Mouse (Mus musculus) hindbrain, embryonic 10.5 days (tissue): ENCODE results near the gene Dolpp1. TPM values are rescaled to one million over a fixed set of nuclear protein-coding genes. Genes with fewer than 3 reads are reported as not detected.

ENCODE experiments used
- DNase-seq: peaks from one replicate; pipeline ENCODE4 v3.0.0-alpha.2; 2017; ENCODE audit warnings: low spot score
- H3K27ac ChIP-seq: fragments of 300-500 bp; sonication (generic); 2 replicates; pipeline ENCODE4 v1.5.1; 2016; ENCODE audit warnings: mild to moderate bottlenecking, moderate library complexity
- H3K27me3 ChIP-seq: fragments of 300-500 bp; sonication (generic); 2 replicates; pipeline ENCODE4 v1.6.1; 2016; ENCODE audit warnings: mild to moderate bottlenecking; ENCODE audit not compliant: poor library complexity, insufficient read depth, severe bottlenecking
- H3K36me3 ChIP-seq: fragments of 300-500 bp; sonication (generic); 2 replicates; pipeline ENCODE4 v1.6.1; 2016; ENCODE audit warnings: mild to moderate bottlenecking, moderate library complexity
- H3K4me1 ChIP-seq: fragments of 300-500 bp; sonication (generic); replicated peaks from 2 replicates; pipeline ENCODE4 v1.6.1; 2016; ENCODE audit warnings: mild to moderate bottlenecking
- H3K4me3 ChIP-seq: fragments of 300-500 bp; sonication (generic); 2 replicates; pipeline ENCODE4 v1.5.1; 2016; ENCODE audit warnings: mild to moderate bottlenecking, moderate library complexity
- H3K9me3 ChIP-seq: fragments of 300-500 bp; sonication (generic); 2 replicates; pipeline ENCODE4 v1.6.1; 2016; ENCODE audit warnings: mild to moderate bottlenecking, moderate library complexity
- WGBS: fragments of 180-500 bp; shearing (Covaris S2); methylation state at CpG from one replicate; pipeline ENCODE4 v1.1.7; 2016; 5-methylcytosine and 5-hydroxymethylcytosine counted together
- polyA plus RNA-seq: library from polyadenylated mRNA; unstranded; fragments of >200 nt; fragmentation: Nextera tagmentation; extraction: Ambion mirVana; gene quantifications from 2 replicates; pipeline ENCODE4 v1.2.1, GENCODE M21; 2016

The Dolpp1 gene
- polyA plus RNA-seq, 1 experiment from 2014 or later, result 52.9 TPM

- H3K27ac ChIP-seq, result no peak overlapping the region
- WGBS, result 70% methylated on average over 10 of the region's 10 CpGs
Measured at GRCm38 (mm10) chr2:30360626-30361025, 31.4 kb upstream of the Dolpp1 start.

GRCm38 (mm10) chr2:30362865-30363264 is 29.2 kb upstream of the Dolpp1 start:
- WGBS, result 74% methylated on average over 5 of the region's 5 CpGs
- Histone ChIP-seq H3K27me3 (no peaks in the 10 kb centered on the region), H3K36me3 (peaks cover 18% of the 10 kb centered on the region), H3K9me3 (no peaks in the 10 kb centered on the region), H3K4me3 (no peak overlapping the region), H3K4me1 (peaks cover 46% of the 10 kb centered on the region), H3K27ac (no peak overlapping the region)
- no peak for DNase-seq

More at GRCm38 (mm10) chr2:30360626-30361025, 31.4 kb upstream of the Dolpp1 start:
- Histone ChIP-seq H3K4me1 (peaks cover 63% of the 10 kb centered on the region), H3K9me3 (no peaks in the 10 kb centered on the region), H3K4me3 (no peak overlapping the region), H3K27me3 (no peaks in the 10 kb centered on the region), H3K36me3 (no peaks in the 10 kb centered on the region)
- DNase-seq, result peak; percentile 12

DNA sequence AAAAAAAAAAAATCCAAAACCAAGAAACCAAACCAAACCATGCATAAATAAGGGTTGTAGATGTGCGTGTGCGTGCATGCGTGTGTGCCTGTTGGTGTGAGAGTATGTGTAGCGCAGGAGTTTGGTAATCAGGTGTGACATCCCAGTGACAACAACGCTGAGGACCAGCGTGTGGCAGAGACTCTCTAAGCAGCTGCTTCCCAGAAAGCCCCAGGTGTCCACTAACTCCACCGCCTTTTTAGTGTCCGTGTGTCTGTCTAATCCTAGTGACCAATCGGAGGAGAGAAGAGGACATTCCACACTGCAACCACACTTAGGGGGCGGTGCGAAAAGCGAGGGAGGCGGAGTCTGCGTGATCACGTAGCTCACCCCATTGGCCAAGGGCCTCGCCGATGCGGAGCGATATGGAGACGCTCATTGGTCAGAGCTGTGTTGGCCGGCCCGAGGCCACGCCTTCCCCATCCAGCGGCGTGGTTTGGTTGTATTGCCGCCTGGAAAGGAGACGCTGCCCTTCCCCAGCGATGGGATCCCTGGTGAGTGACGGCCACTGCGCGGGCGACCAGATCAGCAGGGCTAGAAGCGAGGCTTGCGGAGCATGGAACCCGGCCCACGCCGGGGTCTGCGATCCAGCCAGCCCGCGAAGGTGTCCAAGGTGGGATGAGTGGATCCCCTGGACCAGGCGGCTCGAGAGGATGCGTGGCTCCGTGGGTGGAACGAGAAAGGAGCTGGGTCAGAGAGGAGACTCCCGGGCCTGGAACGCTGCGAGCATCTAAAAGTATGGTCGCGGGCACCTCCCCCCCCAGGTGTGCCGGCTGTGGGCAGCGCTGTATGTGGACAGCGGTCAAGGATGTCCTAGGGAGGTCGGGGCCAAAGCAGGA is 28.0 kb upstream of the Dolpp1 start, which contains the start of gene Miga2:
Miga2 (plus strand) TSS at position 461 of the 878 bp plus-strand sequence.
- H3K27ac ChIP-seq, result peak within 1 kb of the TSS; percentile 88
- no peaks in the 10 kb centered on the region for H3K27me3 ChIP-seq
- H3K9me3 ChIP-seq, result no peaks in the 10 kb centered on the region
- H3K4me3 ChIP-seq, result peak within 1 kb of the TSS; percentile 79
- peaks cover 29% of the 10 kb centered on the region for H3K36me3 ChIP-seq
- peak; percentile 99 for DNase-seq
- peaks cover 35% of the 10 kb centered on the region for H3K4me1 ChIP-seq
- under 1% methylated on average over 54 of the region's 54 CpGs for WGBS

- H3K27me3 ChIP-seq, result no peaks in the 10 kb centered on the region
- H3K4me3 ChIP-seq, result peak overlapping the region; percentile 79
- WGBS, result 85% methylated on average over 2 of the region's 2 CpGs
- H3K9me3 ChIP-seq, result no peaks in the 10 kb centered on the region
- H3K36me3 ChIP-seq, result peaks cover 44% of the 10 kb centered on the region
- no peak for DNase-seq
- peak overlapping the region; percentile 88; the same call in 1 of the 2 replicates for H3K27ac ChIP-seq
- H3K4me1 ChIP-seq, result peaks cover 25% of the 10 kb centered on the region
Measured at GRCm38 (mm10) chr2:30365281-30366069, 26.6 kb upstream of the Dolpp1 start.

DNA sequence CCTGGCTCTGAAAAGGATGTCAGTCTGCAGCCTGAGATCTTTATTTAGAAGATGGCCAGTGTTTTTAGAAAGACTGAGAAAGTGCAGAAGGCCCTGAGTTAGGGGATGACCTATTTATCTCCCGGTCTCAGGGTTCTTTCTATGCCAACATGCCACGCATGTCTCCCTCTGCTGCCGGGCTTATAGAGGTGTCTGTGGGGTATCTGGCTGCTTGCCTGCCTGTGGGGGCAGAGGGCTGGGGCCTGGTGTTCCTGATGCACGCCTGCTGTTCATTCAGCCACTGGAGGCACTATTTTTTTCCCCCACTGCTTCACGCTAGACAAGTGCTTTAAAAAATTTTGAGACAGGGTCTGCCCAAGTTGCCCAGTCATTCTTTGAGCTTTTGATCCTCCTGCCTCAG is 25.9 kb upstream of the Dolpp1 start:
- Histone ChIP-seq H3K36me3 (peaks cover 51% of the 10 kb centered on the region), H3K9me3 (no peaks in the 10 kb centered on the region), H3K4me1 (peaks cover 18% of the 10 kb centered on the region), H3K27me3 (no peaks in the 10 kb centered on the region), H3K27ac (no peak overlapping the region), H3K4me3 (no peak overlapping the region; the same call in 1 of the 2 replicates)
- WGBS, result 85% methylated on average over 5 of the region's 5 CpGs
- no peak for DNase-seq

DNA sequence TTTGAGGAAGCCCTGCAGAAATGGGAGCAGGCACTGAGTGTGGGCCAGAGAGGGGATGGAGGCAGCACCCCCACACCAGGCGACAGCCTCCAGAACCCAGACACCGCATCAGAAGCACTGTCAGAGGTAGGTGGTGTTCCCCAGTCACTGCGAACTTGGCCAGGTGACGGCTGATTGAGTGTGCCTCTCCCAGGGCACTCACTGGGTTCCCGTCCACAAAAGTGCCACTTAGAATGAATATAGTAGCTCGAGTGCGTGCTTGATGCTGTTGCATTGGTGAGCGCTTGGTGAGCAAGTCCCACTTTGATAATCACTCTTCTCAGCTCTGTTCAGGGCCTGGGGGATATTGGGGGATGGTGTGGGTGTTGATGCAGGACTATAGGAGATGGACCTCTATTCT is 20.5 kb upstream of the Dolpp1 start:
- Histone ChIP-seq H3K4me3 (no peak overlapping the region), H3K27me3 (no peaks in the 10 kb centered on the region), H3K4me1 (no peaks in the 10 kb centered on the region), H3K36me3 (peaks cover 99% of the 10 kb centered on the region), H3K9me3 (no peaks in the 10 kb centered on the region), H3K27ac (no peak overlapping the region)
- 93% methylated on average over 8 of the region's 8 CpGs for WGBS
- no peak for DNase-seq

DNA sequence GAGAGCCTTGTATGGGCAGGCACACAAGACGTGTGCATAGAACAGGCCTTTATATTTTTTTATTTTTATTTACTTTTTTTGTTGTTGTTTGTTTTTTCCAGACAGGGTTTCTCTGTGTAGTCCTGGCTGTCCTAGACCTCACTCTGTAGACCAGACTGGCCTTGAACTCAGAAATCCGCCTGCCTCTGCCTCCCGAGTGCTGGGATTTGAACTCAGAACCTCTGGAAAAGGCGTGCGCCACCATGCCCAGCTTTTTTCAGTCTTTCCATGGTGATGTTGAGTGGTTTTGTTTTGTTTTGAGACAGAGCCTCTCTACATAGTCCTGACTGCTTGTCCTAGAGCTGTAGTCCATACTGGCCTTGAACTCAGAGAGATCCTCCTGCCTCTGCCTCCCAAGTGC is 19.3 kb upstream of the Dolpp1 start:
- no peak overlapping the region for H3K4me3 ChIP-seq
- peaks cover 99% of the 10 kb centered on the region for H3K36me3 ChIP-seq
- H3K4me1 ChIP-seq, result no peaks in the 10 kb centered on the region
- no peak overlapping the region for H3K27ac ChIP-seq
- 98% methylated on average over 5 of the region's 5 CpGs for WGBS
- no peaks in the 10 kb centered on the region for H3K9me3 ChIP-seq
- no peak for DNase-seq
- no peaks in the 10 kb centered on the region for H3K27me3 ChIP-seq

DNA sequence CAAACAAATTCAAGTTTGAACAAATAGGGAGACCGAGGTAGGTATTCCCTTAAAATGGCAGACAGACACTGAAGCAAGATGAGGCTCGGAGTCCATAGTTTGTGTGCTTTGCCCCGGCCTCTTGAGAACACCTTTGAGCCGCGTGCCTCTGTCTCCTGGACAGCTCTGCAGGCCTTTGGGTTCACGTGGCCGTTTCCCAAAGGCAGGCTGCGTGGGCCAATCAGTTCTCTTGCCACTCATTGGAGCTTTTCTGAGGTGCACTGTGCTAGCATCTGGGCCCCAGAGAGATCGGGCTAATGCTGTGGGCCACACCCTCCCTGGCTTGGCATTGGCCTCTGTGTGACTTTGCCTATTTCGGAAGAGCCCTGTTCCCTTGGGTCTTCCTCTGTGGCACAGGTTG is 16.2 kb upstream of the Dolpp1 start:
- Histone ChIP-seq H3K27me3 (no peaks in the 10 kb centered on the region), H3K36me3 (peaks cover 99% of the 10 kb centered on the region), H3K4me3 (no peak overlapping the region), H3K4me1 (no peaks in the 10 kb centered on the region), H3K27ac (no peak overlapping the region), H3K9me3 (no peaks in the 10 kb centered on the region)
- DNase-seq, result no peak
- WGBS, result 95% methylated on average over 10 of the region's 10 CpGs

DNA sequence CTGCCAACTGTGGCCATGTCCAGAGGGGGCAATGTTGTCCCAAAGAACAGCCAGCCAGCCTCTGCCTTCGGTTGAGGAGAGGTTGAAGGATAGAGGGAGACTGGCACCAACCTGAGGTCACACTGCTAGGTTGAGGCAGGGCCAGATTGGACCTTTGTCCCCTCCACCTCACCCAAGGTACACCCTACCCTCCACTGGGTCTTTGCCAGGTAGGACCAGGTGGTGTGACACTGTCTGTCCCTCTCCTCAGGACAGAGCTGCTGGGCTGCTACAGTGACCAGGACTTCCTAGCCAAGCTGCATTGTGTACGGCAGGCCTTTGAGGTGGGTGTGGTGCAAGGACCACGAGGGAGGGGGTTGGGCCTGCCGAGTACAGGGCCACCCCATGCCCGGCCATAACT is 14.3 kb upstream of the Dolpp1 start:
- Histone ChIP-seq H3K27me3 (no peaks in the 10 kb centered on the region), H3K9me3 (no peaks in the 10 kb centered on the region), H3K4me3 (no peak overlapping the region), H3K27ac (no peak overlapping the region), H3K4me1 (no peaks in the 10 kb centered on the region), H3K36me3 (peaks cover 99% of the 10 kb centered on the region)
- whole genome bisulfite sequencing, result 86% methylated on average over 5 of the region's 5 CpGs
- no peak for DNase-seq

GRCm38 (mm10) chr2:30379307-30379706 is 12.7 kb upstream of the Dolpp1 start:
- 89% methylated on average over 7 of the region's 7 CpGs for WGBS
- DNase-seq, result no peak
- Histone ChIP-seq H3K4me3 (no peak overlapping the region), H3K27ac (no peak overlapping the region; the same call in 1 of the 2 replicates), H3K27me3 (no peaks in the 10 kb centered on the region), H3K4me1 (no peaks in the 10 kb centered on the region), H3K36me3 (peaks cover 99% of the 10 kb centered on the region), H3K9me3 (no peaks in the 10 kb centered on the region)

DNA sequence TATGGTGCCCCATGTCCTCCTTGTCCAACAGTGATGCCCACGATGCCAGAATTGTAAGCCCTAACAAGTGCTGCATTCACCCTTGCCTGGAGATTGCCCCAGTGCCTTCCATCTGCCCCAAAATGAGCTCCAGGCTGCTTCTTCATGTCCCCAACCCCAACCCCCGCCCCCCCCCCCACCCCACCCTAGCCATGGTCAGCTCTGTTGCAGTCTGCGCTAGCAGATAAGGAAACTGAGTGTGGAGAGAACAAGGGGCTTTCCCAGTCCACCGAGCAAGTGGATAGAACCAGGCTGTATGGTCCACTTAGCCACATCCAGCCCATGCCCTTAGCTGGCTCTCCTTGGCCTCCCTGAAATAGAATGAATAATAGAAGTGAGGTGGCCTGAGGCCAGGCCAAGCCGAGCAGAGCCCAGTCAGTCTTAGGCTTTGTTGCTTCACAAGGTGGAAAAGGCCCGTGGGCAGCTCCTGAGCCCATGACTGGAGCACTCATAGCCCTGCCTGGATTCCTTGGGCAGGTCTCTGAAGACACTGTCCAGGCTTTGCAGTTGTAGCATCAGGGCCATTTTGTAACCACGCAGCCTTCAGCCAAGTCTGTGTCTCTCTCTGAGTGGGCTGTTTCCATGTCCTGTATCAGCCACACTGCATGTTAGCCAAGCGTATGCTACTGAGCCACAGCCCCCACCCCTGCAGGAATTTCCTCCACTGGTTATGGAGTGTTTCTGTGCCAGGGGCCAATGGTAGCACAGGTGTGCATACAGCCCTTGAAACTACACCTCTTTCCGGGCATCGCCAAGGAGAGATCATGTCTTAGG is 11.3 kb upstream of the Dolpp1 start:
- Histone ChIP-seq H3K9me3 (no peaks in the 10 kb centered on the region), H3K4me3 (no peak overlapping the region), H3K27me3 (no peaks in the 10 kb centered on the region), H3K36me3 (peaks cover 100% of the 10 kb centered on the region), H3K27ac (peak overlapping the region; percentile 23; the same call in 1 of the 2 replicates), H3K4me1 (no peaks in the 10 kb centered on the region)
- WGBS, result 85% methylated on average over 10 of the region's 10 CpGs
- DNase-seq, result no peak

DNA sequence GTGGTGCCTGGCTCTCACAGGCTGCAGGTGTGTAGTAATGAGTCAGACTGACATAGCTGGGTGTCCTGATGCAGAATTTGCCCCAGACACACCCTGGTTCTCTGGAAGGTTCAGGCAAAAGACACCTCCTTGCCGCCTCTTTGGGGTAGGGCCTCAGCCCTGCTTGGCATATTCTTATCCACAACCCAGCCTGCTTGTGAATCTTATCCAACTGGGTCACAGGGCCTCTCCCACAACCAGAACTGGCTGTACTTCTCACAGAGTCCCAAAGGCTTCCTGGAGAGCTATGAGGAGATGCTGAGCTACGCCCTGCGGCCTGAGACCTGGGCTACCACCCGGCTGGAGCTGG is 10.7 kb upstream of the Dolpp1 start:
- no peak overlapping the region for H3K4me3 ChIP-seq
- no peak overlapping the region for H3K27ac ChIP-seq
- WGBS, result 94% methylated on average over 4 of the region's 4 CpGs
- H3K36me3 ChIP-seq, result peaks cover 100% of the 10 kb centered on the region
- no peaks in the 10 kb centered on the region for H3K9me3 ChIP-seq
- H3K27me3 ChIP-seq, result no peaks in the 10 kb centered on the region
- no peak for DNase-seq
- H3K4me1 ChIP-seq, result no peaks in the 10 kb centered on the region
